Mouse (Mus musculus): Measurements from ENCODE around the gene Gpc6.

DNA sequence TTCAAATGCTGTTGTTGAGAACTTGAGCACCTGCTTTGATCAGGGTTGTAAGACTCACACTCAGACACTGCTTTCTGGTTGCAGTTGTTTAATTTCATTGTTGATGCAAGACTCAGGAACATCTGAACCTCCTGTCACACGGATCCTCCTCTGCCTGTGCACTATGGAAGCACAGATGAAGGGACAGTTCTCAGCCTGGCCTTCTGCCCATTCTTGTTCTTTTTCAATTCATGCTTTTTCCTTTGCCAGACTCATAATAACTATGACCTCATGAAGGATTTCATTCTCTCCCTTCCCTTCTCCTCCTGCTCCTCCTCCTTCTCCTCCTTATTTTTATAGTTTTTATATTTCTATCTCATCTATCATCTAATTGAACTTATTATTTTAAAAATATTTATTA is 196.9 kb downstream of the Gpc6 start:
- TF ChIP-seq CHD2 (IDR thresholded peaks at IDR 0.05; ENCODE audit: low read length) = no peak
- no peak for TF ChIP-seq KAT2A (IDR thresholded peaks at IDR 0.05; ENCODE audit: insufficient replicate concordance, low read length)
- TF ChIP-seq USF2 (conservative IDR thresholded peaks at IDR 0.05; ENCODE audit: low read depth, low read length) = no peak
- no peak for TF ChIP-seq ZMIZ1 (IDR thresholded peaks at IDR 0.05; ENCODE audit: low read depth, low read length)
- no peak for TF ChIP-seq RCOR1 (conservative IDR thresholded peaks at IDR 0.05; ENCODE audit: low read depth, low read length)
- no peak for TF ChIP-seq EP300 (IDR thresholded peaks at IDR 0.05; ENCODE audit: low read length)
- no peak for TF ChIP-seq MYC (IDR thresholded peaks at IDR 0.05; ENCODE audit: low read depth, low read length)
- no peak for TF ChIP-seq MEF2A (IDR thresholded peaks at IDR 0.05; ENCODE audit: borderline replicate concordance, low read depth, low read length)
- TF ChIP-seq CTCF (conservative IDR thresholded peaks at IDR 0.05 in 1 of 2, IDR thresholded peaks at IDR 0.05 in 1 of 2; ENCODE audit: low read depth in 2 of 2, low read length in 2 of 2) = no peak
- TF ChIP-seq TCF12 (IDR thresholded peaks at IDR 0.05; ENCODE audit: low read depth, low read length) = no peak
- TF ChIP-seq ELF1 (IDR thresholded peaks at IDR 0.05; ENCODE audit: low read depth, low read length) = no peak

All from CH12.LX (cell line).